Mouse (Mus musculus) erythroblast, embryonic 14.5 days (primary cell): ENCODE results near the gene Espl1.

ENCODE experiments used
- GATA1 ChIP-seq: IDR thresholded peaks from 2 replicates; pipeline ENCODE4 v1.6.1; 2012; ENCODE audit warnings: low read length, inconsistent platforms, mixed read lengths
- TAL1 ChIP-seq: IDR thresholded peaks from 3 replicates; pipeline ENCODE4 v1.6.1; 2012; ENCODE audit warnings: low read length, inconsistent platforms, mixed read lengths

- TF ChIP-seq GATA1: no peak
- TF ChIP-seq TAL1: no peak
These were observed 59.9 kb downstream of the Espl1 start for GRCm38 (mm10) chr15:102355871-102356441.
